Mouse (Mus musculus): ENCODE data around the gene Acaa1b. TPM values are rescaled to one million over a fixed set of nuclear protein-coding genes. Genes with fewer than 3 reads are reported as not detected.
A peak's percentile ranks its signal among the peaks of the same experiment; 100 is the strongest.

The Acaa1b gene
- polyA plus RNA-seq (2015; fragmentation: Nextera tagmentation; extraction: Ambion mirVana): 24.8 and 27.6 TPM in 2 replicates

DNA sequence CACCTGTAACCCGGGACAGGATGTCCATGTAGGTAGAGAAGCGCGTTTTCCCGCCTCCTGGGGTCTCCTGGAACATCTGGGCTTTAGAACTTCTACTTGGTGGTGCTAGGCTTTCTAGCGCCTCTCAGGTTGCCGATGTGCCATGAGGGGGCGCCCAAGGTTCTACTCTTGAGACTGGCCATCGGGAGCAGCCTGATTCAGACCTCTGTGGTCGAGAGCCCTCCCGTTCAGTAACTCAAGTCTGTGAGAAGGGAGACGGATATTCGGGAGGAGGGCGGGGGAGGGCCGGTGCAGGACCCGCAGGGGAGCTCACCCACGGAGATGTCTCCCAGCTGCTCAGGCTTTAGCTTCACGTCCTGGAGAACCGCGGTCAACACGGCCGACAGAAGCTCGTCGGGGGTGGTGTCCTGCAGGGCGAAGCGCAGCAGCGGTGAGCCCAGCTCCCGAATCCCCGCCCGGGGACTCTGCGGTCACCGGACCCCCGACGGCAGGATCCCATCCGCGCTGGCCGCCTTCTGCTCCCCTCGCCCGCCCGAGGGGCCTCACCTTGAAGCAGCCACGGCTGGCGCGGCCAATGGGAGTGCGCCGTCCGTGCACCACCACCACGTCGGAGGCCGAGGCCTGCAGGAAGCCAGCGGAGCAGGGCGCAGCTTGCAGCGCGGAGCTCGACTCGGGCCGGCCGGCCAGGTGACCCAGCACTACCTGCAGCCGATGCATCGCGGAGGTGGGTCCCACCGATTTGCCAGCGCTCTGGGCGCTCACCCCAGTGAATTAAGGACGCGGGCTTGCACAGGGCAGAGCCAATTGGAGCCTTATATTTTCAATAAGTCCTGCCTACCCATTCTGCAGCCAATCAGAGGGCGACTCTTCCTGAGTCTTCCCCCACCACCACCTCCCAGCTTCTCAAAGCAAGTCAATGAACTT lies at the start of gene Acaa1b:
Gene Acaa1b (minus strand): TSS at position 816 of the 924 bp plus-strand sequence.
- H3K27ac ChIP-seq (ENCODE audit: low read length): no peak within 1 kb of the TSS

DNA sequence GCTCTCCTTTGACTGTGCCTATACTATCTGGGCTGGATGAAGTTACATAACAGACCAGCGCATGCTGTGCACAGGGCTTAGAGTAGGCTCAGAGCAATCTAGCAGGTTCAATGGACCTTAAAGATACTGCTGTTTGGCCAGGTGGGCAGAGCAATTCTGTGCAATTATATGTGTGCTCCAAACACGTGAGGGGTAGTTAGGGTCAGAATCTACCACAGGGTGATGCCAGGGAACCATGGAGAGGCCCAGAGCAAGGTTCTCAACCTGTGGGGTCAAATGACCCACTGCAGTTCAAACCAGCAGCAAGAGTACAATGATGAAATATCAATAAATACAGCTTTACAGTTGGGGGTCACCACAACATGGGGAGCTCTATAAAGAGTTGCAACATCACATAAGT lies 49.8 kb upstream of the Acaa1b start:
- WGBS (ENCODE audit: insufficient replicate concordance): 60% methylated on average over 2 of the region's 2 CpGs
- no peak overlapping the region for H3K4me2 ChIP-seq (ENCODE audit: low read depth, low read length)
- no peak overlapping the region for H3K9ac ChIP-seq (ENCODE audit: low read depth, low read length)
- no peak overlapping the region for H3K27ac ChIP-seq (ENCODE audit: low read length)
- H3K27me3 ChIP-seq (ENCODE audit: control insufficient read depth, insufficient read depth, low read depth, low read length): no peaks in the 10 kb centered on the region
- no peak overlapping the region for H3K4me3 ChIP-seq (ENCODE audit: low read depth, low read length)
- H3K36me3 ChIP-seq (ENCODE audit: control insufficient read depth, insufficient read depth): no peaks in the 10 kb centered on the region
- no peaks in the 10 kb centered on the region for H3K4me1 ChIP-seq (ENCODE audit: control insufficient read depth, low read depth, low read length)
- no peak for ATAC-seq (ENCODE audit: low read depth)
- H3K9me3 ChIP-seq (replicated peaks; ENCODE audit: control insufficient read depth, low read length): no peaks in the 10 kb centered on the region

More for the DNA sequence above, at the start of gene Acaa1b:
- Histone ChIP-seq H3K9ac (ENCODE audit: low read depth, low read length) (no peak within 1 kb of the TSS), H3K4me2 (ENCODE audit: low read depth, low read length) (peak within 1 kb of the TSS; percentile 50), H3K9me3 (replicated peaks; ENCODE audit: control insufficient read depth, low read length) (no peaks in the 10 kb centered on the region), H3K4me1 (ENCODE audit: control insufficient read depth, low read depth, low read length) (no peaks in the 10 kb centered on the region; the same call in 1 of the 2 replicates), H3K4me3 (ENCODE audit: low read depth, low read length) (peak within 1 kb of the TSS; percentile 52), H3K27me3 (ENCODE audit: control insufficient read depth, insufficient read depth, low read depth, low read length) (peaks cover 10% of the 10 kb centered on the region), H3K36me3 (ENCODE audit: control insufficient read depth, insufficient read depth) (no peaks in the 10 kb centered on the region)
- 1% methylated on average over 65 of the region's 65 CpGs for WGBS (ENCODE audit: insufficient replicate concordance)
- peak; percentile 74 for ATAC-seq (ENCODE audit: low read depth)

DNA sequence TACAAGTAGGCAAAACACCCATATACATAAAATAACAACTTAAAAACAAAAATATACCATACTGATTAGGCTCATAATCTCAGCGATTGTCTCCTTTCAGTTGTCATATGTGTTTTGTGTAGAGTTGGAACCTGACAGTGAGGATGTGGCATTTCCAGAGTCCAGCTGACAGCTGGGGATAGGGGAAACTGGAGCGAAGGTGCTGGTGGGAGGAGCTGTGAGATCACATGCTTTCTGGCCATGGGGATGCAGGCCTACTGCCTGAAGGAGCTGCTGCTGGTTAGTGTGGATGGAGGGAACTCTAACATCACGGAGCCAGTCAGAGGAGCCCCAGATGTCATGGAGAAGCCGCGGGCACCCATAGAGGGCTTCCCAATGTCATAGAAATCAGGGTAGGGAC lies 48.9 kb upstream of the Acaa1b start:
- Histone ChIP-seq H3K27me3 (ENCODE audit: control insufficient read depth, insufficient read depth, low read depth, low read length) (no peaks in the 10 kb centered on the region), H3K4me2 (ENCODE audit: low read depth, low read length) (no peak overlapping the region), H3K9me3 (replicated peaks; ENCODE audit: control insufficient read depth, low read length) (no peaks in the 10 kb centered on the region), H3K4me1 (ENCODE audit: control insufficient read depth, low read depth, low read length) (no peaks in the 10 kb centered on the region), H3K36me3 (ENCODE audit: control insufficient read depth, insufficient read depth) (no peaks in the 10 kb centered on the region), H3K9ac (ENCODE audit: low read depth, low read length) (no peak overlapping the region), H3K27ac (ENCODE audit: low read length) (no peak overlapping the region), H3K4me3 (ENCODE audit: low read depth, low read length) (no peak overlapping the region)
- WGBS (ENCODE audit: insufficient replicate concordance): 71% methylated on average over 5 of the region's 5 CpGs
- ATAC-seq (ENCODE audit: low read depth): no peak

DNA sequence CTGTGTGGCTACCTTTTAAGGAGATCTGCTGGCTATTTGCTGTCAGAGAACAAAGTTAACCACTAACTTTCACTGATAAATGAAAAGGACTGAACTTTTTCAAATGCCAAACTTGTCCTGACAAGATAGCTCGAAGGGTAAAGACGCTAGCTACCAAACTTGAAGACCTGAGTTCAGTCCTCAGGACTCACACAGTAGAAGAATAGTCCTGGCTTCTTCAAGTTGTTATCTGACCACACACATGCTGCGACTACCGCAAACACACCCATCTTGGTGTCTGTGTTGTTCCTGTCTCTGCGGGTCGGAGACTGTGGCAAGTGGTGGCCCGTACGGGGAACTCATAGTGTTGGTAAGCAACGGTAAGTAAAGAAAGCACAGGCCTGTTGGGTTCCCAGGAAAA lies 46.7 kb upstream of the Acaa1b start:
- Histone ChIP-seq H3K9me3 (replicated peaks; ENCODE audit: control insufficient read depth, low read length) (no peaks in the 10 kb centered on the region), H3K4me1 (ENCODE audit: control insufficient read depth, low read depth, low read length) (0 out of 2 replicates have a peak, but pooled peaks cover 2% of the 10 kb centered on the region), H3K27ac (ENCODE audit: low read length) (no peak overlapping the region), H3K4me2 (ENCODE audit: low read depth, low read length) (no peak overlapping the region), H3K36me3 (ENCODE audit: control insufficient read depth, insufficient read depth) (no peaks in the 10 kb centered on the region), H3K4me3 (ENCODE audit: low read depth, low read length) (no peak overlapping the region), H3K27me3 (ENCODE audit: control insufficient read depth, insufficient read depth, low read depth, low read length) (no peaks in the 10 kb centered on the region), H3K9ac (ENCODE audit: low read depth, low read length) (no peak overlapping the region)
- peak; percentile 35 for ATAC-seq (ENCODE audit: low read depth)
- WGBS (ENCODE audit: insufficient replicate concordance): 71% methylated on average over 9 of the region's 9 CpGs

DNA sequence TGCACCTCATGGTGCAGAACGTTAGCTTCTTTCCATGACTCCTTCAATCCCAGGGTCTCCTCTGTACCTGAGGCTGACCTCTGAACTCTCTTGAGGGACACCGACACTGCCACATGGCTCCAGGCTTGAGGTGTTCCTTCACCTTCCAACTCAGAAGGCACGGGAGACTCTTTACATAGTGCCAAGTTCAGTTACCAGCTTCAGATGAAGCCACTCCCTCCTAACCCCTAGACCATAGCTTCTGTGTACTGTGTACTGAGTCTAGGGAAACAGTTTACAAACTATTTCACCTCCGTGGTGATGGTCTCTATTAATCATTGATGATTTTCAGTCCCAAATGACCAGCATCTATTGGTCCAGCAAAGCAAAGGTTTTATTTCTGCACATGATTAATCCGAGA lies 44.8 kb upstream of the Acaa1b start:
- Histone ChIP-seq H3K4me1 (ENCODE audit: control insufficient read depth, low read depth, low read length) (0 out of 2 replicates have a peak, but pooled peaks cover 2% of the 10 kb centered on the region), H3K27me3 (ENCODE audit: control insufficient read depth, insufficient read depth, low read depth, low read length) (no peaks in the 10 kb centered on the region), H3K27ac (ENCODE audit: low read length) (no peak overlapping the region), H3K9me3 (replicated peaks; ENCODE audit: control insufficient read depth, low read length) (no peaks in the 10 kb centered on the region), H3K4me3 (ENCODE audit: low read depth, low read length) (no peak overlapping the region), H3K36me3 (ENCODE audit: control insufficient read depth, insufficient read depth) (no peaks in the 10 kb centered on the region), H3K4me2 (ENCODE audit: low read depth, low read length) (no peak overlapping the region), H3K9ac (ENCODE audit: low read depth, low read length) (no peak overlapping the region)
- WGBS (ENCODE audit: insufficient replicate concordance): 63% methylated on average over 5 of the region's 5 CpGs
- ATAC-seq (ENCODE audit: low read depth): no peak

DNA sequence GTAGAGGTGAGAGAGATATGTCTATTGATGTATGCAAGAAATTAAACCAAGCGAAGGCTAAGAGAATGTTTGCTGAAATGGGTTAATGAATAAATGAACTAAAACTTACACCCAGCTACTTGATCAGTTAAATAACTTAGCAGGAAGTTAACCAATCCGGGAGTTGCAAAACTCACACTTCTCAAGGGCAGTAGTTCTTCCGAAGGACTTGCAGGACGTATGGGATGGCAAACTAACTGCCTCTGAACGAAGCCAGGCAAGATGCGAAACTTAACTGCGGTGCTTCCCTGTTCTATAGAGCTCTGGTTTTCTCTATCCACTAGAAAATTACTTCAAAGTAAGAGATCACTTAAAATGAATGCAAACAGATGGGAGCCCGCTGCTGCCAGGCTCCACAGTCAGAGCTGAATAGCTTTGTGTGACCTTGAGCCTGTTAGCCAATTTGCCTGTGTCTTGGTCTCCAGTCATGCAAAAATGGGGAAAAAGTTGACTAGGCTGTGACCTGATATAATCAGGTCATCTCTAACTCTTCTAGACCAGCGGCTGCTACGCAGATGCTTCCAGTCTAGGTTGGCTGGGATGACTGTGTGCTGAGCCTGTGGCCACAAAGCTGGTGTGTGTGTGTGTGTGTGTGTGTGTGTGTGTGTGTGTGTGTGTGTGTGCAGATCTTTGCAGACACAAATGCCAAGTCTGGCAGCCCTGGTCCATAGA lies 42.4 kb upstream of the Acaa1b start:
- no peak for ATAC-seq (ENCODE audit: low read depth)
- Histone ChIP-seq H3K27ac (ENCODE audit: low read length) (no peak overlapping the region), H3K27me3 (ENCODE audit: control insufficient read depth, insufficient read depth, low read depth, low read length) (no peaks in the 10 kb centered on the region), H3K9ac (ENCODE audit: low read depth, low read length) (no peak overlapping the region), H3K4me1 (ENCODE audit: control insufficient read depth, low read depth, low read length) (0 out of 2 replicates have a peak, but pooled peaks cover 2% of the 10 kb centered on the region), H3K9me3 (replicated peaks; ENCODE audit: control insufficient read depth, low read length) (no peaks in the 10 kb centered on the region), H3K36me3 (ENCODE audit: control insufficient read depth, insufficient read depth) (no peaks in the 10 kb centered on the region), H3K4me2 (ENCODE audit: low read depth, low read length) (no peak overlapping the region), H3K4me3 (ENCODE audit: low read depth, low read length) (no peak overlapping the region)
- WGBS (ENCODE audit: insufficient replicate concordance): 56% methylated on average over 10 of the region's 10 CpGs

DNA sequence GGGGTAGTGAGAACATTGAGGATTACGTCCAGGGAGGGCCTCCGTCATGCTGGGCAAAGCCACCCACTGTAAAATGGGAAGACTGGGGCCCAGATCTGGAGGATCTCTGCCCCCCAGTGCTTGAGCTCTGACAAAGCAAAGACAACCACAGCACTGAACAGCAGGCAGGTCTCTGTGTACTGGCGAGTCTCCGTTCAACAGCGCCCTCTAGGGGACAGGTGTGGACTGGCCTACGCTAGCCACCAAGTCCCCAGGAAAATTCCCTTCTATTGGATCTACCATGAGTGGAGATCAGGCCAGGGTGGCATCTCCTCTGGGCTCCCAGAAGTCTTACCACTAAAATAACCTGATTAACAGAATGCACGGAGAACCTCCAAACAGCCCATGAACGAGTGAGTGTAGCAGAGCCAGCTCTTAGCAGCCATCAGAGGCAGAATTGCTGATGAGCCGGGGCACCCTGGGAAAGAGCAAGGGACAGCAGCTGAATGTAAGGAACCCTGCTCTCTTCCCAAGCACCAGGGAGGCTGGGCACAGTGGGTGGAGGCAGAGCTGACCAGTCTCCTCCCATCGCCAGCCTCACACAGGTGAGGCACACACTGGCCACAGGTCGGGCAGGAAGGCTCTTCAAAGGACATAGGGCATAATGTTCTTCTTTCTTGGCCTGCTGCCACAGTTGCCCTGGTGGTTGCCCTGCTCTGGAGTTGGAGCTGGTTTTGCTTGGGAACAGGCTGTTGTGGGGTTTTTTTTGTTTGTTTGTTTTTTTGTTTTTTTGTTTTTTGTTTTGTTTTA lies 35.5 kb upstream of the Acaa1b start:
- peak; percentile 71 for ATAC-seq (ENCODE audit: low read depth)
- no peak overlapping the region for H3K9ac ChIP-seq (ENCODE audit: low read depth, low read length)
- no peaks in the 10 kb centered on the region for H3K4me1 ChIP-seq (ENCODE audit: control insufficient read depth, low read depth, low read length)
- no peak overlapping the region for H3K4me2 ChIP-seq (ENCODE audit: low read depth, low read length)
- no peak overlapping the region for H3K4me3 ChIP-seq (ENCODE audit: low read depth, low read length)
- H3K27me3 ChIP-seq (ENCODE audit: control insufficient read depth, insufficient read depth, low read depth, low read length): no peaks in the 10 kb centered on the region
- no peak overlapping the region for H3K27ac ChIP-seq (ENCODE audit: low read length)
- no peaks in the 10 kb centered on the region for H3K9me3 ChIP-seq (replicated peaks; ENCODE audit: control insufficient read depth, low read length)
- WGBS (ENCODE audit: insufficient replicate concordance): 37% methylated on average over 11 of the region's 11 CpGs
- H3K36me3 ChIP-seq (ENCODE audit: control insufficient read depth, insufficient read depth): no peaks in the 10 kb centered on the region

DNA sequence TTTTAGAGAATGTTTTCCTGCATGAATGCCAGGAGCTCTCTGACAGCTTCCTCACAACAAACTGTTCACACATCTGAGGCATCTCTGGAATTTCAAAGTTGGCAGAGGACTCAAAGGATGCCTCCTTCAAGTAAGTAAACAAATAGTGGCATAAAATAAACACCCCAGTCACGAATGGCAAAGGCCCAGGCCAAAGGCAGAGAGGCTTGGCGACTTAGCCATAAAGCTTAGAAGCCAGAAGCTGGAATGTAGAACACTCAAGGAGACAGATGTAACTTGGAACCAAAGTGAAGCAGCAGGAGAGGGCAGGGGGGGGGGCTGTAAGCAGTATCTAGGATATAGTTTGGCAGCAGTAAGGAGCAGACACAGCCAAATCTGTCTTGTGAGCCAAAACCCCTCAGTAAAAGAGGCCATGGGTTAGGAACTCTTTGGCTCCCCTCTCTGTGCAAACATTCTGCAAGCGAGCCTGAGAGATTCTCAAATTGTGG lies 24.4 kb upstream of the Acaa1b start:
- Histone ChIP-seq H3K27ac (ENCODE audit: low read length) (no peak overlapping the region), H3K4me1 (ENCODE audit: control insufficient read depth, low read depth, low read length) (no peaks in the 10 kb centered on the region), H3K36me3 (ENCODE audit: control insufficient read depth, insufficient read depth) (no peaks in the 10 kb centered on the region), H3K9ac (ENCODE audit: low read depth, low read length) (no peak overlapping the region), H3K4me2 (ENCODE audit: low read depth, low read length) (no peak overlapping the region), H3K9me3 (replicated peaks; ENCODE audit: control insufficient read depth, low read length) (no peaks in the 10 kb centered on the region), H3K4me3 (ENCODE audit: low read depth, low read length) (no peak overlapping the region), H3K27me3 (ENCODE audit: control insufficient read depth, insufficient read depth, low read depth, low read length) (no peaks in the 10 kb centered on the region)
- no peak for ATAC-seq (ENCODE audit: low read depth)
- WGBS (ENCODE audit: insufficient replicate concordance): 30% methylated on average over 3 of the region's 3 CpGs
